Mouse (Mus musculus) gastrocnemius, postnatal 25 days (tissue): ENCODE measurements at regions not wholly inside any gene's neighbourhood (a gene's known extent, or its start where the extent isn't known, plus 50 kb on each side); places are given as distances from the start of the nearest gene placed in this dataset.

Source experiments
- DNase-seq: peaks from one replicate; pipeline ENCODE4 v3.0.0; 2022

DNA sequence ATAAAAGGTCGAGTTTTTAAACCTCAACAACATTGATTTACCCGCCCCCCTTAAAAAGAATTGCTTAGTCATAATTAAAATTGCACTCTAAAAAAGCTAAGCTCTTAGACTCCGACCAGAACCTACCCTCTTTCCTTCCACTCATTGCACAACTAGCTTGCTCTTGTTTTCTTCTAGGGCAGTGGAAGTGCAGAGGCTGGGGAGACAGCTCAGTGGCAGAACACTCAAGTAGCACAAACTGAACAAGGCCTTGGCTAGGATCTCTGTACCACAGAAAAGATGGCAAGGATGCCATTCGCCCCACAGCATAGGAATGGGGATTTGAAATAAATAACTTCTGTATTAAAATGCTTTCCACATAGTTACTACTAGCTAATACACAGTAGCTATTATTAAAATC lies 253.8 kb upstream of the Tbl1xr1 start:
- no peak for DNase-seq

DNA sequence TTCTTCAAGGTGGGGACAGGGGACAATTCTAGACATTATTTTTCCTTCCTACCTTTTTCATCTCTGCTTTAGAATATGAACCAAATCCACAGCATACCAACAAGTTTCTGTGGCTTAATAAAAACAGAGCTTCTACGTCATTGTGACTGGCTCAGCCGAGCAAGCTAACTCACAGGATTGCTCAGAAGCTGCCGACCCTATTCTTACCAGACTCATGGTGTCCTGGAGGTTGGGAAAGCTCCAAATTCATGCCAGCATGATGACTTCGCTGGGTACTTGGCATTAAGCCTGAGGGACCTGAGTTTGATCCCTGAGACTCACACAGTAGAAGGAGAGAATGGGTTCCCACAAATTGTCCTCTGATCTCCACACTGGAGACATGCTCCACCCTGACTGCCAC lies 253.1 kb upstream of the Tbl1xr1 start:
- no peak for DNase-seq

DNA sequence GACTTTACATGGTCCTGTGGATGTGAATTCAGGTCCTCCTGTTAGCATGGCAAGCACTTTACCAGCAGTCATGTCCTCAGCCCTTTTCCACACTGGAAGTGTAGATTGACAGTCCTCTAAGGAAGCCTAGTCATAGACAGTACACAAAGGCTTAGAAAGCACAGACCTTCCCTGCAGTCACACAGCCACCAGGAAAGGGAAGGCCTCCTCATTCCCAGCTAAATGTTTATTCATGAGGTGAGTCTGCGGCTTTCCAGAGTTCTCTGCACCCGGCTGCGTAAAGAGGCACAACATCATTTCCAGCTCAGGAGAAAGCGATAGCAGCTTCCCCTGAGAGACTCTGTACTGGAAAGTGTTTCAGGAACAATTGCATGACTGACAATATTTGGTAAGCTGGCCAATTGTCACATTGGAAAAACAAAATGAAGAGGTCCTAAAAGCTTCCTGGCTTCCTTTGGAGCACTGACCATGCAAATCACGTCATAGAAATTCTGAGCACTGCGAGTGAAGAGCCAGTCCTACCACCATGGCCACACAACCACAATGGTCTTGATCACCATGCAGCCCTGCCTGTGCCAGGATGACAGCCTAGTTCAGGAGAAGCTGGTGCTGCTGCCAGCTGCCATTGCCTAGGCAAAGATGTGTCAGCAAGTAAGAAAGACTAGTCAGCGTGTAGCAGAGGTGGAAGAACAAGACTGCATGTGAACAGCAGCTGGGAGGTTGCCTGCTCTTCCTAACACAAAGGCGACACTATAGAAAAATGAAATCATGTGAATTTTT lies 252.2 kb upstream of the Tbl1xr1 start:
- no peak for DNase-seq

DNA sequence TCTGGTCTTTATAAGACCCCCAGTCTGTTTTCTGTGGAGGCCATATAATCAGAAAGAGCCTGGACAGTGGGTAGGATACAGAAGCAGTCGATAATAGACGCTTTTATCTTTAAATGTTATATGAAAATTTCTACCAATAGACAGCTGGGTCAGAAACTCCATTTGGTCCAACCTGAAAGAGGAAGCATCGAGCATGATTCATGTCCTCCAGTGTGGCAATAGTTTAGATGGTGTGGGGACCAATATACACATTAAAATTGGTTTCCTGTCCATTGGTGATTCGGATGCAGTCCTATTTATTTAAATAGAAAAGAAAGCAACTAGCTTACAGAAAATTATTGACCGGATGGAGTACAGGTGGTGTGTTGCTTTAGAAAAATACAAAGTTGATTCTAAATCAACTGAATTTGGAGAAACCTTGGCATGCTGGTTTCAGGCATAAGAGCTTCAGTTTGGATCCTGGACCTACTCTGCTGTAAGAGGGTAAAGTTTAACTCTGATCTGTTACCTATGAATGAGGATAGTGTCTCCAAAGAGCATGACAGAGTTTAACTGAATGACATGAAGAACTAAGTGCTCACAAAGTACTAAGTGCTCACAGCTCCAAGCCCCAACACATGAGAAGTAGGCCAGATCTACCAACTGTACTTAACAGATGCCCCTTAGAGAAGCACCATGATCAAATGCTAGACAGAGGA lies 251.4 kb upstream of the Tbl1xr1 start:
- DNase-seq: no peak

DNA sequence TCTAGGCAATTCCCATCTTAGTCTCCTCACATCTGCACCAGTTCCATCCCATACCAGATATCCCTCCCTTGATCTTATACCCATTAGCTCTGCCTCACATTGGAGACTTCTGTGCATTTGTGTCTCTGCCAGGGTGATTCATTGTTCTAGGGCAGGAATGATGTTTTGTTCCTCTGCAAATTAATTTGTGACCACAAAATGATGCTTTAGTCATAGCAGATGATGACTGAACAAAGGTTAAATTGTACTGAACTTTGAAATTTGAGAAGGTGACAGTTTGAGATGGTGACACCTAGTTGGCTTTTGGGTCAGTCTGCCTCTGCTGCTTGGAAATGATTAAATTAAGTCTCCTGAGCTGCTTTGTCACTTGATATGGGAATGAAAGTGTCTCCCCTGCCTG lies 248.8 kb upstream of the Tbl1xr1 start:
- DNase-seq: no peak

DNA sequence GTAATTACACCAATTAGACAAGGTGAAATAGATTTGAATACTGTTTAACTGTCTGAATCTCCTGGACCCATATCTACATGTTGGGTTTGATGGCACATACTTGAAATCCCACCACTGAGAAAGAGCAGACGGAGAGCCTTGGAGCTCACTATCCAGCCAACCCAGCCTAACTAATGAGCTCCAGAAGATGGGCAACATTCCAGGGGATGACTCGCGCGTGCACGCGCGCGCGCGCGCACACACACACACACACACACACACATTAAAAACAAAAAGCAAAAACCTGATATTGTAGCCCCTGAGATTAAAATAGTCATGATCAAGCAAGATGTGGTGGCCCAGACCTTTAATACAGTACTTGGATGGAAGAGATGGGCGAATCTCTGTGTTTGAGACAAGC lies 243.3 kb upstream of the Tbl1xr1 start:
- no peak for DNase-seq

DNA sequence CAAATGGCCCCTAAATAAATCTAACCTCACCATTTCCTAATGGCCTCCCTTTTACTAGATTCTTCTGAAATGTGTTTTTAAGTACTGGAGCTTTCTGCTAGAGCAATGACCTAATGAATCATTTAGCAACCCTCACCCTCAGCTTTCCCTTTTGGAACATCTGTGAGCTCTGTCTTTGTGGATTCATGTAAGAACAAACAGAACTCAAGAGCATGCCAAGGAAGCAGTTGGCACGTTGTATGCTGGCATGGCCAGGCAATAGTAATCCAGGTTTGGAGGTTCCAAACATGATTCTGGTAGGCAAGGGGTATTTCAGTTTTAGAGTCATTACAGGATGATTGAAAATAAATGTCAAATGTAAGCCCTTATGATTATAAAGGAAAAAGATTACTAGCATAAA lies 240.9 kb upstream of the Tbl1xr1 start:
- peak; percentile 10 for DNase-seq

DNA sequence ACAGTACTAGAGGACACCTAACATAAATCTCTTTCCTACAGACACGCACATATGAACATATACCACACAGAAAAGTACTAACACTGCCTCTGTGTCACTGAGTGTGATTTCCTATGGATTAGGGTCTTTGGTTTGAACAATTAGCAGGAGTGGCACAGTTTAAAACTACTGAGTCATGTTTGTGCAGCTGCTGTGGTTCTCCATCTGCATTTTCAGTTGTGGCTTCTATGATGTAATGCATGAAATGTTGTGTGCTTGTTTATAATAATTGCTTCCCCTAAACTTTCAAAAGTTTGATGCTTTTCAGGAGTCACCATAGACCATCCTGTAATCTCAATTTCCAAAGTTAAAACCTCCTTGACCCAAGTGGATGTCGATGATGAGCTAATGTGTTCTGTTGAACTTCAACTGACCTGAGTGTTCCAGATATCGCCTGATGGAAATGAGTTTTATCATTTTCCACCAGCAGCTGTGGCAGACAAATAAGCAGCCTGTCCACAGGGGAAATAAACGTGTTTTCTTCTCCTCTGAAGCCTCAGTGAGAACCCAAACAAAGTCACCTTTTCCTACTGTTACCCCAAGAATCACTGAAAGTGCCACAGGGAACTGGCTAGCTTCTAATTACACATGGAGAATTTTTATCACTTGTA lies 239.0 kb upstream of the Tbl1xr1 start:
- no peak for DNase-seq

DNA sequence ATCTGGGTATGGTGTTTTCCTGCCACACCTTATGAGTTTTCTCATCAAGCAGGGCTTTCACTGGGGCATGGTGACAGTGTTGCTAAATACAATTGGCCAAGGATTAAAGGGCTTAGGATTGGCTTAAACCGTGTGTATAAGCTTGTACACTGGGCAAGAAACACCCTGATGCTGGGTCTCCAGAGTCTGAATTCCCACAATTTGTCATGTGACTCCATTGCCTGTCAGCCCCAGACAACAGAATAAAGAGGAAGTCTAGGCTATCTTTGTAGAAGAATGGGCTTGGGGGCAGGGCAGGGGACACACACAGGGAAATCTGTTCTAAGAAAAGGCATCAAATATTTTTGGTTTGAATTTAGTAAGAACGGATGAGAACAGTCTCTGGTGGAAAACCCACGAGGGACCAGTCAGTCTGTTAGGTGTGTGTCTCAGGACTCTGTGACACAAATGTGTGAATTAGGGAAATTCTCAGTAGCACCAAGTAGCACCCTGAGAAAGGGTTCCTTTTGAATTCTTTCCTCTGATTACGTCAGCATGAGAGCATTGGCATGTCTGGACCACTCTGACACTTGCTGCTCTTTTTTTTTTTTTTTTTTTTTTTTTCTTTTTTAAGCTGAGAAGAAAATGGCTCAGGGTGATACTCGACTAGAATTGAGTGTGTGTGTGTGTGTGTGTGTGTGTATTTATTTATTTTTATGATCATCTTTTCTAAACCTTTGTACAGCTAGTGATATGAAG lies 235.5 kb upstream of the Tbl1xr1 start:
- no peak for DNase-seq

DNA sequence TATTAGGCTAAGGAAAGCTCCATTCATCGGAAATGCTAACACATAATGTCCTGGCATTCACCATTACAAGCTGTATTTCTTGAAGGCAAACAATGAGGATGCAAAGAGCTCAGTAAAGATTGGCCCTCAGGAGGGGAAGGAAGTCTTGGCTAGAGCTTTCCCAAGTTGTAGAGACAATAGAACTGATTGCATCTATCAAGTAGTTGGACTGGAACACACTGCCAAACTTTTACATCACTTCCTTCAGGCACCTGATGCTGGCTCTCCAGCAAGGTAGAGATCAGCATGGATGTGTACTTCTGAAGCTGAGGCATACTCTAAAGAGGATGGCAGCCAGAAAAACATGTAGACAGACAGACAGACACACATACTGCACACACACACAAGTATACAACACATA lies 234.9 kb upstream of the Tbl1xr1 start:
- DNase-seq: no peak

DNA sequence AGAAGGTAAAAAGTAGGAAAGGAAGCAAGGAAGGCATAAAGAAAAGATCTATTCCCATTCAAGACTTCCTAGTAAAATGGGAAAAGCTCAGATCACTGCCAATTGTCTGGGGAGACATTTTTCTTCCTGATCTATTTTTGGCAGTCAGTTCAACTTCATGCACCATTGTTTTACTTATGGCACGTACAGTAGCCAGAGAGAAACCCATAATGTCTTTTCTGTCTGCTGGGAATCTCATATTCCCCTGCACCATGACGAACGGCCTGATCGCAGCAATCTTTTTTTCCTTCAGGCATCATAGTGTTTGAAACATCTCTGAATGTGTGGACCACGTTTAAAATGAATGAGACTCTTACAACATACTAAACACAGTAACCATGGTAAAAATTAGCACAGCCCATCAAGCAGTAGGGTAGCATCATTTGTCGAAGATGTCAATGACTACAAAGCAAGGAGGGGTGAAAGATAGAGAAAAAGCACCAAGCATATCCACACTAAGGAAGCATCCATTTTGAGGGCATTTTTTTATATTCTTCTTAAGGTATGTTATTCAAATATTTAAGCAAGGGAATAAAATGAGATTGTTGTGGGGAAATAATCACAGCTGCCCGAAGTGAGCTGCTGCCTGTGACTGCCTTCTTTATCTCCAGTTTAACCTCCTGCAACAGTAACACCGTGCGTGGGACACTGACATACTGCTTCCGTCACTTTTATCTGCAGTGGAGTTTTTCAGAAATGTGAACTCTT lies 233.7 kb upstream of the Tbl1xr1 start:
- no peak for DNase-seq

DNA sequence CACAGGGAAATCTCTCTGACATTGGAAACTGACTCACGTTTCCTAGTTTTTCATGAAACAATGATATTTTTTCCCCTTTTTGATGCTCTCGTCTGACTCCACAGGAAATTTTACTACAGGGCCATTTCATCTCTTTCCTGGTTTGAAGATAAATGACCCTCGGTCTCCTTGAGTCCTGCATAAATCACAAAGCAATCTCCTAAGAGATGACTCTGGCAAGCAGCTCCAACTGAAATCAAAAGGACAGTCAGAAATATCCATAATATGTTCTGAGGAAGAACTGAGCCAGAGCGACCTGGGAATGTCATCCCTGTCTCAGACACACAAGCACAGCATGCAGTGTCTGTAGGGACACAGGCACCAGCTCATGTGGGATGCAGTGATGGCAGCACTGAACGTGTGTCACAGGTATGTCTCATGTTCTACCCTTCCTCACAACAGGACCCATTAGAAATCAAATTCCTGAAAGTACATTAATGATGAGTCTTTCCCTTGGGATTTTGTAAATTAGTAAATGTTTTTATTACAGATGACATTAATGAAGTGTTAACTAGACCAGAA lies 233.1 kb upstream of the Tbl1xr1 start:
- DNase-seq: no peak

DNA sequence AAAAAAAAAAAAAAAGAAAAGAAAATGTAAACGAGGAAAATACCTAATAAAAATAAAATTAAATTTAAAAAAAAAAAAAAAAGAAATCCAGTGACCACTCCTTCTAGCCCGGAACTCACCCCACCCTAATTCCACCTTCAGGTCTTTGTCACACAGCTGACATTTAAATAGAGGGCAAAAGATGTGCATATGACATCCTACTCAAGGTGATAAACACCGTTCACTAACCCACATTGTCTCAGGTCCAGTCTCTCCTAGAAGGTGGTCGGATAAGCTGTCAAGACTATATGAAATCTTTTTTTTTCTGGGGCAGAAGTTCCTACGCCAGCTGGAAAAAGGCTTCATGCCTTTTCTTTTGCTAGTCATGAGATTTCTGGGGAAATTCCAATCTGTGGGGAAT lies 226.6 kb upstream of the Tbl1xr1 start:
- DNase-seq: no peak

DNA sequence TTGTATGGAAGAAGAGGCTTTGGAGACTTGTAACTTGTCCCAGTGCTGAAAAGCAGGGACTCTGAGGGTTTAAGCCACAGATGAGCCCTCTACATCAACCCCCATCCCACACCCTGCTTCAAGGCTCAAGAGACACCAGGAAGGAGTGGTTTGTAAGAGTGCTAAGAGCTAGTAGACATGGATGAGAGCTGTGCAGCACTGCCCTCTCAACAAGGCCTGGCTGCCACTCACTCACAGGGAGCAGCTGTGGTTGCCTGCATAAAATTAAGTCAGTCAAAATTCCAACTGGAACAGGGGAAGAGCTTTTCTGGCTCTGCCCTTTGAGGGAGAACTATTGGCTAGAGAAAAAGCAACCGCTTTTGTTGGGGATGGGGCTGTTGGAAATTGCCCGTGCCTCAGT lies 225.5 kb upstream of the Tbl1xr1 start:
- no peak for DNase-seq

DNA sequence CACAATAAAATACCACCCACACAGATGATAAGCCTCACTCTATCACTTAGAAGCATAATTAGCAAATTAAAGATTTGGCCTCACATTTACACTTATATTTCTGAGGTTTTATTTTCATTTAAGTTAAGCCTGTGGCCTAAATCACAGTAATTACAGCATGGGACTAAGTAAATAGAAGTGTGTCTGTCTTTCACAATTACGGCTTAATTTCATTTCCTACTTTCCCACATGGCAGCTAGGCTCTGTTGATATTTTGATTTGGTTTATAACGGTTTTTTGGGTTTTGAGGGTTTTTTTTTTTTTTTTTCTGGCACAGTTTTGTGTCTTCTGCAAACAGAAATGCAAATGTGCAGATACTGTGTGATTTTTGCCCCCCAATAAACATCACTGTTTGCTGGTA lies 222.1 kb upstream of the Tbl1xr1 start:
- no peak for DNase-seq

DNA sequence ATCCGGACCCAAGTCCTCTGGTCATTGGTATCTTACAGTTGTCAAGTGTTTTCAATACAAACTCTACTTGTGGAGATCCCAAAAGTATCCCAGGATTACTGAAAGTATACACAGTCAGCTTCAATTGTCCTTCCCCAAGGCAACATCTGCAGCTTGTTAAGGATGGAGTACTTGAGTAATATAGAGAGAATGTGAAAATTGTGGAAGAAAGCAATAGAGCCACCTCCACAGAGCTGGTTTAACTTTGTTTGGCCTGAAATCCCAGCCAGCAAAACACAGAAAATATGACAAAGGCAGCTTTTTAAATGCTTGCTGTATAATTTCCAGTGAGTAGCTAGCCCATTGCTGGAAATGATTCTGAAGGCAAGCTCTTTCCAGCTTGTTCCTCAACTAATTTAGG lies 217.0 kb upstream of the Tbl1xr1 start:
- no peak for DNase-seq

DNA sequence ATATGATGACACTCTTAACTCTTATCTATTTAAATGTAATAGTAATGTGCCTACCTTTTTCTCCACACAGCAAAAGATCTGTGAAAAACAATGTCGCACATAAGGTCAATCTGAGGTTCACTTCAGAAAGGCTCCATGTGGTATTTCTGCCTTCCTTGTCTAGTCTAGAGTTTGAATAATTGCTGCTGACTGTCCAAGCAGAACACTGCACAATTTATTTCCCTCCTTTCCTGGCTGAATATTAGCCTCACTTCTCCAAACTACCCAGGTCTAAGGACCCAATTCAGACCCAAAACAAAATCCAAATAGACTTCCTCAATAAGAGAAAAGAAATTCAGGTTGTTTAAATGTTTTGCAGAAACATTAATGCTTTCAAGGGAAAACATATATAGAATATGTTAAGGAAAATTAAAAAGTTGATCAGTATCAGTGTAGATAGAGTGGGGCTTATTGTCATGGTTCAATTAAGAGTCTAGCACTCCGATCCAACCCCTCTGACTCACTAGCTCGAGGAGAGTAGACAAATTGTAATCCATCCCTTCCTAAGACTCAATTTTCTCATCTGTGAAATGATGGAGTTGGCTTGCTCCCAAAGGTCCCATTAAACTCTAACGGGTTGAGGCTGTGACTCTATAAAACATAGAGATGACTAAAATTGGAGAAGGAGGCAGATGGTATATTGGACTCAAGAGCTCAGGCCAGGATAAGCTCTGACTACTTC lies 215.4 kb upstream of the Tbl1xr1 start:
- no peak for DNase-seq

DNA sequence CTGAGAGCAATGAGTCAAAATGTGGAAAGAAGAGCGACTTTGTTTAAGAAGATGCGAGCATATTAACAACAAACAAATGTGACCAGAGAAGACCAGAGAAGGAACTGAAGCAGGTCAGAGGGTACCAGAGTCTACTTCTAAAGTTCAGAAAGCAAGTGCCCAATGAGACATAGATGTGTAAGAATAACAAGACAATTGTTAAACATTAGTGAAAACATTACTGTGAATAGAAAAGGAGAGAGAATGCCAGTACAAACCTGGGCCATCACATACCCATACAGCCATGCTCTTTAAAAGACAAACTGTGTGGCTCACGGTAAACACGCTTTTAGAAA lies 214.8 kb upstream of the Tbl1xr1 start:
- no peak for DNase-seq

DNA sequence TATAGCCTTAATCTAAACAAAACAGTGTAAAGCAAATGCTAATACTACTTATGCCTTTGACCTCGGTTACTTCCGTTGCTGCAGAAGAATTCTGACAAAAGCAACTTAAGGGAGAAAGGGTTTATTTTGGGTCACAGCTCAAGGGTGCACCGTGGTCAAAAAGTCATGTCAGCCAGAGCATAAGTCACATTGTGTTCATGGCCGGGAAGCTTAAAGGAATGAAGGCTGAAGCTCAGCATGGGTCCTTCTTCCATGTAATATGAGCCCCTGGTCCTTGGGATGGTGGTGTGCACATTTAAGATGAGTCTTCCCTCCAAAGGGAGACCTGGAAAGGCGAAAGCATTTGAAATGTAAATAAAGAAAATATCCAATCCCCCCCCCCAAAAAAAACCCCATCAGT lies 212.1 kb upstream of the Tbl1xr1 start:
- no peak for DNase-seq

DNA sequence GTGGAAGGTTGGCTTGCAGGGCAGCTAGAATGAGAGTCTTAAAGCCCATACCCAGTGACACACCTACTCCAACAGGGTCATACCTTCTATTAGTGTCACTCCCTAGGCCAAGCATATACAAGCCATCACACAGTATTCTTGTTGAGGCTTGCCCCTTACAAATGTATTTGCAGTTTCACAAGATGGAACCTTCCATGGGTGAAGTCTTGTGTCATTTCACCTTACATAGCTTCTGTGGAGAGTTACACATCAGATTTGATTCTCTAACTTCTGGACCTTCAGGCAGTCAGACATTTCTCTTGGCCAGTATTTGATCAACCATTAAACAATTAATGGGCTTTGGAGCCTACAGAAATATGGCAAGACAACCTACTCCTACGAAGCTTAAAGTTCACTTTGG lies 210.6 kb upstream of the Tbl1xr1 start:
- DNase-seq: no peak

DNA sequence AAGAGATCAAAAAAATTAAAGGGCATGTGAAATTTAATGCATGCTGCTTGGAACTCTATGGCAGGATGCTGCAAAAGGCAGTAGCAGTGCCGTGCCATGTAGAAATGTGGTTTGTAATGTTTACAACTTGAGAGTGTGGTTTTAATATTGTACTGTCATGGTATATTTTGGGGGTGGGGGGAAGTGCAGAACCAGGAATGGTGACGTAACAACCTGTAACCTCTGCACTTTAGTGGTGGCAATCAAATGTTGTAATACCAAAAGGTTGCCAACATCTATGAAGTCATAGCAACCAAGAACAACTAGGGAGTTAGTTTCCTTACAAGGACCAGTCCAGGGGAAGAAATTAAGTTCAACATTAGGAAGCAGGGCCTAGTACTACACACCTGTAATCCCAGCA lies 198.1 kb upstream of the Tbl1xr1 start:
- DNase-seq: no peak
